Mouse (Mus musculus) midbrain, embryonic 15.5 days (tissue): ENCODE measurements at regions not wholly inside any gene's neighbourhood (a gene's known extent, or its start where the extent isn't known, plus 50 kb on each side); places are given as distances from the start of the nearest gene placed in this dataset.
"Not testable (repeated sequence)": the region's sequence is repeated elsewhere in the genome, so short reads cannot be mapped to it uniquely, and the experiment has no call there.

Experiments
- ATAC-seq: fragments of 200-750 bp; cut with Nextera tagmentation; replicated peaks from 2 replicates; pipeline ENCODE4 v1.8.0; 2017; ENCODE audit warnings: moderate TSS enrichment
- H3K27ac ChIP-seq: fragments of 300-500 bp; sonication (generic); 2 replicates; pipeline ENCODE4 v1.5.1; 2015; ENCODE audit warnings: mild to moderate bottlenecking, inconsistent platforms
- H3K27me3 ChIP-seq: fragments of 300-500 bp; sonication (generic); replicated peaks from 2 replicates; pipeline ENCODE4 v1.6.1; 2015; ENCODE audit warnings: inconsistent platforms
- H3K36me3 ChIP-seq: fragments of 300-500 bp; sonication (generic); replicated peaks from 2 replicates; pipeline ENCODE4 v1.6.1; 2015; ENCODE audit warnings: inconsistent platforms
- H3K4me1 ChIP-seq: fragments of 300-500 bp; sonication (generic); 2 replicates; pipeline ENCODE4 v1.6.1; 2015; ENCODE audit warnings: inconsistent platforms
- H3K4me2 ChIP-seq: fragments of 300-500 bp; sonication (generic); 2 replicates; pipeline ENCODE4 v1.6.1; 2015; ENCODE audit warnings: inconsistent platforms, mild to moderate bottlenecking, moderate library complexity
- H3K4me3 ChIP-seq: fragments of 300-500 bp; sonication (generic); 2 replicates; pipeline ENCODE4 v1.5.1; 2015; ENCODE audit warnings: mild to moderate bottlenecking, inconsistent platforms
- H3K9ac ChIP-seq: fragments of 300-500 bp; sonication (generic); 2 replicates; pipeline ENCODE4 v1.6.1; 2015; ENCODE audit warnings: mild to moderate bottlenecking, inconsistent platforms
- H3K9me3 ChIP-seq: fragments of 300-500 bp; sonication (generic); 2 replicates; pipeline ENCODE4 v1.6.1; 2016; ENCODE audit warnings: inconsistent platforms
- WGBS: fragments of 180-500 bp; shearing (Covaris S2); methylation state at CpG from one replicate; pipeline ENCODE4 v1.1.7; 2015; ENCODE audit warnings: mixed read lengths; 5-methylcytosine and 5-hydroxymethylcytosine counted together

DNA sequence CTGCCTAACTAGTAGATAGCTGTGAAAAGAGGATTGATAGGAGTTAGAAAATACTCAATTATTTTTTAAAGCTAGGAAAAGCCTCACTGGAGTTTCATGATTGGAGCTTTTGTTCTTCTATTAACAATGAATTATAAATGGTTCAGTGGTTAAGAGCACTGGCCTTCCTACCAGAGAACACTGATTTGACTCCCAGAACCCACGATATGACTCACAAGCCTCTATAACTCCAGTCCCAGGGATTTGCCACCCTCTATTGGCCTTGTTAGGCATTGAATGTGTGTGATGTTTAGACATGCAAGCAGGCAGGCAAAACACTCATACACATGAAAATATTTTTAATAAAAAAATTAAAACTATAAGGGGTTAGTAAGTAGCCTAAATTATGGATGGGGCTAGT, 704.4 kb downstream of the Rapgef2 start:
- H3K27me3 ChIP-seq, result no peaks in the 10 kb centered on the region
- 11% methylated on average over 1 of the region's 1 CpGs for WGBS
- H3K36me3 ChIP-seq, result no peaks in the 10 kb centered on the region
- no peak overlapping the region for H3K4me2 ChIP-seq
- H3K4me3 ChIP-seq, result no peak overlapping the region
- H3K4me1 ChIP-seq, result no peaks in the 10 kb centered on the region
- ATAC-seq, result no peak
- no peaks in the 10 kb centered on the region for H3K9me3 ChIP-seq
- no peak overlapping the region for H3K9ac ChIP-seq
- no peak overlapping the region for H3K27ac ChIP-seq

DNA sequence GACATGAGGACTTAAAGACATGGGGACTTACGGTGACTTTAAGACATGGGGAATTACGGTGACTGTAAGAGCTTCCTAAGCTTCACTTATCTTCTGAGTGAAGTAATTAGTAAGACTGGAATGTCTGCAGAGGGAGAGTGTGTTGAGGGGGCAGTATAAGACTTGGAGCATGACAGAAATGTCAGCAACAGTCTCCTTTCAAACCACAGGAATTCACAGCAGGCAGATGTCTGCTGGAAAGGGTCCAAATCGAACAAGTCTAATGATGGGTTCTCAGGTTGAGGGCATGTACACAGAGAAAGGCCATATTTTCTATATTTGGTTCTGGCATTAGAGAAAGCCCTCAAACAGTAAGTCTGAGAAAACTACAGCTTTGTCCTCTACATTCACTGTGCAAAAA, 705.2 kb downstream of the Rapgef2 start:
- Histone ChIP-seq H3K36me3 (no peaks in the 10 kb centered on the region), H3K4me1 (no peaks in the 10 kb centered on the region), H3K27ac (no peak overlapping the region), H3K9me3 (no peaks in the 10 kb centered on the region), H3K9ac (no peak overlapping the region), H3K27me3 (no peaks in the 10 kb centered on the region), H3K4me3 (no peak overlapping the region), H3K4me2 (no peak overlapping the region)
- WGBS, result 52% methylated on average over 3 of the region's 3 CpGs
- no peak for ATAC-seq

DNA sequence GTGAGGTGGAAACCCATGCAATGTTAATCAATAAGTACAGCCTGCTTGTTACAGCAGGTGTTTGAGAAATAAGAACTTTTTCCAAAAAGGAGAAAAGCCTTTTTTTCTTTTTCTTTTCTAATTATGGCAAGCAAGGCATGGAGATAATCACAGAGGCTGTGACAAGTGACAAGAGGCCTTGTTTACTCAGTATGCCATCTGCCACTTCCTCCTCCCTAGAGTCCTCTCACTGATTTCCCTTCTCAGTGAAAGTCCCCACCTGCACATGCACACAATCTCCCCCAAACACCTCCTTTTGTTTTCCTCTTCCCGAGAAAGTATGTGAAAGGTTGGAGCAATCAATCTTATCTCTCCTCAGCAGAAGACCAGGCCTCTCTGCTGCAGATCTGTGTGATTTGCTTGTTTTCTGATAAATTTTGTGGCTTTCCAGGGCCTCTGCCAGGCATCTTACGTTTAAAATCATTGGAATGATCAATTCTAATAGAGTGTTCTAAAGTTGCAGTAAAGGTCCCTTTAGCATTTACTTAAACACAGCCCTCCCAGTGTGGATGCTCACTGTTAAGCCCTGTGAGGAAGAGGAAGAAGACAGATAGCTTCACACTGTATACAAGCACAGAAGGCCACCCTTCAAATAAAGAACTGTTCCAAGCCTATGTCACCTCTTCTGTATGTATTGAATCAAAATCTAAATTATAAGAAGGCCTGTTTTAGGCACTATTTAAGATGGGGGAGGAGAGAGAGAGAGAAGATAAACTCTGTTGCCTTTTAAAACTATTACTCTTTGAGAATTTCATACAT, 710.5 kb downstream of the Rapgef2 start:
- no peak for ATAC-seq
- no peak overlapping the region for H3K4me2 ChIP-seq
- no peak overlapping the region for H3K9ac ChIP-seq
- no peak overlapping the region for H3K4me3 ChIP-seq
- no peaks in the 10 kb centered on the region for H3K27me3 ChIP-seq
- no peaks in the 10 kb centered on the region for H3K36me3 ChIP-seq
- no peak overlapping the region for H3K27ac ChIP-seq
- no peaks in the 10 kb centered on the region for H3K4me1 ChIP-seq
- H3K9me3 ChIP-seq, result no peaks in the 10 kb centered on the region
- 33% methylated on average over 2 of the region's 2 CpGs for WGBS

DNA sequence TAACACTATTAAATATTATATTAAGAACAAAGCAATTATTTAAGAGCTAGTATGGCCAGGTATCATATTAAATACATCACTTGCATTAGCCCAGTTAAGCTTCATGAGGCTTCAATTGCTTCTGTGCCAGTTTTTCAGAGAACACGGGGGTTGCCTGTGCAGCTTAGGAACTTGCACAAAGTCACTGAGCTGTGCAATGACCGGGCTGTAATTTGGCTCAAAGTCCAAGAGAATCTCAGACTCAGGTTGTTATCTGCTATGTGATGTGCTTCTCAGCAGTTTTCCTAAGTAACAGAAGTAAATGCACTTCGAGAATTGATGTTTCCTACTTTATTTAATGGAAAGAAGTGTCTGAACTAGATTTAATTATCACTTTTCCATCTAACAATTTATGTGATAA, 711.5 kb downstream of the Rapgef2 start:
- no peak overlapping the region for H3K27ac ChIP-seq
- H3K4me2 ChIP-seq, result no peak overlapping the region
- no peak overlapping the region for H3K9ac ChIP-seq
- no peaks in the 10 kb centered on the region for H3K9me3 ChIP-seq
- H3K36me3 ChIP-seq, result no peaks in the 10 kb centered on the region
- no peak for ATAC-seq
- H3K27me3 ChIP-seq, result no peaks in the 10 kb centered on the region
- WGBS, result 66% methylated on average over 3 of the region's 3 CpGs
- H3K4me1 ChIP-seq, result no peaks in the 10 kb centered on the region
- no peak overlapping the region for H3K4me3 ChIP-seq

DNA sequence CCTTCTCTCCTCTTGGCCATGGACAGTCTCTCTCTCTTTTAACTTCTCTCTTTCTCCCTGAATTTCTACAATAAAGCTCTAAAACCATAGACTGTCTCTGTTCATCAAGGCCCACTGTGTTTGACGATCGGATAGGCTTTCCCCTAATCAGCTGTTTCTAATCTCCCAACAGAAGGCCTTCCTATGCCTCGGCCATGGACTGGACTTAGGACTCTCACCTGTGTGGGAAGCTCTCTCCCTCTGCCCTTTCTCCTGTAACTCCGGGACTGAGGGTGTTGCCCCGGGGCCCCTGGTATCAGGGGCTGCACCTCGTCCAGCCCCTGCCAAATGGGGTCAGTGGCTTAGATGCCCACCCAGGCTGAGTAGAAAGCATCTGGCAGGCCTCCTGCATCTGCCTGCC, 713.0 kb downstream of the Rapgef2 start:
- Histone ChIP-seq H3K27me3 (no peaks in the 10 kb centered on the region), H3K27ac (no peak overlapping the region), H3K4me2 (no peak overlapping the region), H3K9ac (no peak overlapping the region), H3K36me3 (no peaks in the 10 kb centered on the region), H3K4me3 (no peak overlapping the region), H3K9me3 (no peaks in the 10 kb centered on the region), H3K4me1 (no peaks in the 10 kb centered on the region)
- ATAC-seq, result no peak
- 84% methylated on average over 6 of the region's 6 CpGs for WGBS

DNA sequence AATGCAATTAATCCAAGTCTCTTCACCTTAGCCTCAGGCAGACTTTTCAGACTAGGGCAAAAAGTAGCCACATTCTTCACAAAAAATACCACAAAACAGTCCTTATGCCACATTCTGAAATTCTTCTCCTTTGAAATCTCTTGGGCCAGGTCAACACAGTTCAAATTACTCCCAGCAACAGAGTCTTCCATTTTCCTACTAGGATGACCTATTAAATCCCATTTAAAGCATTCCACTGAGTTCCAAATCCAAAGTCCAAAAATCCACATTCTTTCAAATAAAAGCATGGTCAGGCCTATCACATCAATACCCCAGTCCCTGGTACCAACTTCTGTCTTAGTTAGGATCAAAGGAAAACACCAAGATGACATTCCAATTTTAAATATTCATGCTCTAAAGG, 721.4 kb downstream of the Rapgef2 start:
- not testable (repeated sequence) for H3K27ac ChIP-seq, H3K27me3 ChIP-seq

More for the DNA sequence above, 721.4 kb downstream of the Rapgef2 start:
- H3K9ac ChIP-seq, H3K9me3 ChIP-seq, H3K36me3 ChIP-seq, H3K4me3 ChIP-seq, H3K4me2 ChIP-seq, ATAC-seq, H3K4me1 ChIP-seq: not testable (repeated sequence)
